Mouse (Mus musculus): ENCODE results near the gene Gm13283. TPM values are rescaled to one million over a fixed set of nuclear protein-coding genes. Genes with fewer than 3 reads are reported as not detected.
"Not testable (repeated sequence)": the region's sequence is repeated elsewhere in the genome, so short reads cannot be mapped to it uniquely, and the experiment has no call there.

Gene Gm13283
- not detected in 2 replicates for polyA plus RNA-seq (2012; rRNA removed)

DNA sequence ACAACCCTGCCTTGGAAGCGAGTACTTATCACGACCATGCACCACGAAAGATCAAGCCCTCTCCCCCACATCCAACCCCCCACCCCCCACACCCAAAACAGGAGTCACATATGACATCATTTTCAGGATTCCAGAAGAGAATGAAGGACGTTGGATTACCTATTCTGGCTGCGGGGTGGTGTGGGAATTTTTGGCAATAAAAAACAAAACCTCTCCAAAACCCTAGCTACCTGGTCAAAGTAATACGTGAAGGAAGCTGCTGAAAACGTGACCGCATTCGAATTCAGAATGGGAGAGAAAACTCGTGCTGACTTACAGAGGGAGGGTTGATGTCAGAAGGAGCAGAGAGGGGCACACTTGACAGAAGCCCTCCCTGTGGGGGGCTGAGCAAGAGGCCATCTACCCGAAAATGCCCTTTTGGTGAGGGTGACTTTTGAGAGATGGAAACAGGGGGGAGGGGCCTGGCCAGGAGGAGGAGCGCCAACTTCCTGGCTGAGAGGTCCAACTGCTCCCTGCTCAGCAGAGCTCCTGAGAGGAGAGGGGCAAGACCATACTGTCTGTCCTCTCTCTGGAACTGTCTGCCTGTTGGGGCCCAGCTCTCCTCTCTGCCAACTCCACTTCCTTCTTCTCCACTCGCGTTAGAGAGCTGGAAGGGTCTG, at the start of gene Gm13283:
Gene Gm13283 (plus strand): TSS at position 510 of the 659 bp plus-strand sequence.
- H3K27ac ChIP-seq (ENCODE audit: control insufficient read depth, insufficient read depth, low read depth, low read length); H3K27me3 ChIP-seq (ENCODE audit: control insufficient read depth, insufficient read depth, low read length); H3K4me1 ChIP-seq (ENCODE audit: control insufficient read depth, insufficient read depth, low read length); H3K36me3 ChIP-seq (ENCODE audit: control insufficient read depth, insufficient read depth, low read length); H3K4me3 ChIP-seq (ENCODE audit: control insufficient read depth, low read depth, low read length): not testable (repeated sequence)

DNA sequence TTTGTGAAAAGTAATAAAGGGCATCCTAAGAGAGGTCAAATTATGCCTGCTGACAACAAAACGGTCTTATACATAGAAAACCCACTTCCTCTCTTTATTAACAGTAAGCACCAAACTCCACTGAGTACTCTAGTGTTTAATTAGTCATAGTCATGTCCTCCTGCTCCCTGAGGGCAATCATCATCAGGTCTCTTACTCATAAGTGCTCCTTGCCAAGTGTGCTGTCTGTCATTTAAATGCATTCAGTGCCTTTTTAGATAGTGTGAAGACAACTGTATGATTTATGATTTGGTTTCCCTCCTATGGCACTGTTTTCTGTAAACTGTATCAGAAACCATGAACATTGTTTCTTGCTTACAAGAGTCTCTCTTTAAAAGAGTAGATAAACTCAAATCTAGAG, 45.6 kb upstream of the Gm13283 start:
- Histone ChIP-seq H3K4me1 (ENCODE audit: control insufficient read depth, insufficient read depth, low read length) (no peaks in the 10 kb centered on the region), H3K27me3 (ENCODE audit: control insufficient read depth, insufficient read depth, low read length) (no peaks in the 10 kb centered on the region), H3K4me3 (ENCODE audit: control insufficient read depth, low read depth, low read length) (no peak overlapping the region), H3K27ac (ENCODE audit: control insufficient read depth, insufficient read depth, low read depth, low read length) (no peak overlapping the region), H3K36me3 (ENCODE audit: control insufficient read depth, insufficient read depth, low read length) (no peaks in the 10 kb centered on the region)
- TF ChIP-seq CTCF (IDR thresholded peaks at IDR 0.05; ENCODE audit: control insufficient read depth, insufficient read depth, insufficient replicate concordance, low read depth, low read length) (no peak), POLR2A (IDR thresholded peaks at IDR 0.05; ENCODE audit: control insufficient read depth, low read depth, low read length) (no peak)

DNA sequence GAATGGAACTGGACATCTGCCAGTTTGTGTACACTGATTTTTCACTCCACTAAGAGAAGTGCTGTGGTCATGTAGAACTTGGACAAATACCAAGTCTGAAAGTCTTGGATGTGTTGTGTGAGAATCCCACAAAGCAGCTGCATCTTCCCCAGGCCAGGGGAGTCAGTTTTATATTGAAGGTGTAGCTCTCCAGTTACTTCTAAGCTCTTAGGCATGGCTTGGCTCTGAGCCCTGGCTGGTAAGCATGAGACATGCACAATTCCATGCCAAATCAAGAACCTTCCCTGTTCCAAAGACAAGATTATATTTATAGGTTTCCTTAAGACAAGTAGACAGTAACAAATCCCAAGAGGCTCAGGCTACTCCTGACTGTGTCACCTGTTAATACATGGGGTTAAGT, 44.9 kb upstream of the Gm13283 start:
- TF ChIP-seq CTCF (IDR thresholded peaks at IDR 0.05; ENCODE audit: control insufficient read depth, insufficient read depth, insufficient replicate concordance, low read depth, low read length) (no peak), POLR2A (IDR thresholded peaks at IDR 0.05; ENCODE audit: control insufficient read depth, low read depth, low read length) (no peak)
- Histone ChIP-seq H3K27ac (ENCODE audit: control insufficient read depth, insufficient read depth, low read depth, low read length) (no peak overlapping the region), H3K36me3 (ENCODE audit: control insufficient read depth, insufficient read depth, low read length) (no peaks in the 10 kb centered on the region), H3K4me1 (ENCODE audit: control insufficient read depth, insufficient read depth, low read length) (no peaks in the 10 kb centered on the region), H3K4me3 (ENCODE audit: control insufficient read depth, low read depth, low read length) (no peak overlapping the region), H3K27me3 (ENCODE audit: control insufficient read depth, insufficient read depth, low read length) (no peaks in the 10 kb centered on the region)

DNA sequence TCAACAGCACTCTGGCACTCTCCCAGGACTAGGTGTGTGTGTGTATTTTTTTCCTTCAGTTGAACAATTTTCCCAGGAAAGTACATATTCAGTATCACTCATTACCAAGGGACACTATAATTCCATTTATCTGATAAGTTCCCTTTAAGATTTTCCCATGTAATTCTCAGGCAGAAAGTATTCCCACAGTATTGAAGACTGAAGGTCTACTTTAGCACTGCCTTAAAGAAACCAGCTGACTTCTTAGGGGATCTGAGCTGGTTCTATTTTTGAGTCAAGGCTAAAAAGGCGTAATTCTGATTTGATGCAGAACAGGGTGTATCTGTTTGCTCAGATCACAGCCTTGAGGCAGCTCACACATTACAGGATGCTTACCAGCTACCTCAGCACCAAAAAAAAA, 41.2 kb upstream of the Gm13283 start:
- Histone ChIP-seq H3K4me3 (ENCODE audit: control insufficient read depth, low read depth, low read length) (no peak overlapping the region), H3K4me1 (ENCODE audit: control insufficient read depth, insufficient read depth, low read length) (peaks cover 8% of the 10 kb centered on the region), H3K27ac (ENCODE audit: control insufficient read depth, insufficient read depth, low read depth, low read length) (no peak overlapping the region), H3K27me3 (ENCODE audit: control insufficient read depth, insufficient read depth, low read length) (no peaks in the 10 kb centered on the region), H3K36me3 (ENCODE audit: control insufficient read depth, insufficient read depth, low read length) (peaks cover 1% of the 10 kb centered on the region; the same call in 1 of the 2 replicates)
- TF ChIP-seq CTCF (IDR thresholded peaks at IDR 0.05; ENCODE audit: control insufficient read depth, insufficient read depth, insufficient replicate concordance, low read depth, low read length), result no peak
- TF ChIP-seq POLR2A (IDR thresholded peaks at IDR 0.05; ENCODE audit: control insufficient read depth, low read depth, low read length), result no peak

DNA sequence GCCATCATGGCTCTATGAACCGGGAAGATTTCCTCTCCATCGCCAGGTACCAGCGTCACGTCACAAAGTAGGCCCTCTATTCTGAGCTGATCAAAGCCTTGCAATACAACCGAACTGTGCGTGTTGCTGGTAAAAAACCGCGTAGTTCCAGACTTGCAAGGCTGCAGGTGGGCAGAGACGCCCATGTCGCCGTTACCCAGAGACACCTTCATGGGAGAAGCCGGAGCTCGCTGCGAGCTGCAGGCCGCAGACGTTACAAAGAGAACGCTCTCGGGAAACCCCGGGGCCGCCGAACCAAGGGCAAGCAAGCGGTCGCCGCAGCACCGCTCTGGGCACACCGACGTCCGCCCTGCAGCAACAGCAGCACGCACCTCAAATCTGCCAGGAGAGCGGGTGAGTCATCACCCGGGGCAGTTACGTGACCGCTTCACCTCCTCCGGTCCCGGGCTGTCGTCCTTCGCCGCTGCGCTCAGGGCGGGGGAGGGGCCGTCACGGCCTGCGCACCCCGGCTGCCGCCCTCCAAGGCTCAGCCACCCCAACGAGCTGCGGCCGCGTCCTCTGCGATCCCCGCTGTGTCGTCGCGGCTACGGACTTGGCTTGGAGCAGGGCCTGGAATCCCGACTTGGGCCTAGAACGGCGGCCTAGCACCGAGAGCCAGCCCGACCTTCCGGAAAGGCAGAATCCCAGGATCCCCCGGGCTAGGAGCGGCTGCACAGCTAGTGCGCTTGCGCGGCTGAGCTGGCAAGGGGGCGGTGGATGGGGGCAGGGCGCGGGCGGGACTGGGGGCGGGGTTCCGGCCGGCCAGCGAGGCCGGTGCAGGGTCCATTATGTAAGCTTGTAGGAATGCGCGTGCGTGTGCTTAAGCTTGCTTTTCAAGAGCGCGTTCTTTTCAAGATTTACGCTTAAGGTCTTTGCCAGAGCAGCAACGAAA, 37.9 kb upstream of the Gm13283 start, which contains the start of the genes Gm26566 and Klhl9:
Gene Gm26566 (plus strand): TSS at position 15 of the 931 bp plus-strand sequence.
Gene Klhl9 (minus strand): TSS at position 675 of the 931 bp plus-strand sequence.
- Histone ChIP-seq H3K36me3 (ENCODE audit: control insufficient read depth, insufficient read depth, low read length) (peaks cover 1% of the 10 kb centered on the region; the same call in 1 of the 2 replicates), H3K27ac (ENCODE audit: control insufficient read depth, insufficient read depth, low read depth, low read length) (peak within 1 kb of the TSS; percentile 100), H3K27me3 (ENCODE audit: control insufficient read depth, insufficient read depth, low read length) (no peaks in the 10 kb centered on the region), H3K4me3 (ENCODE audit: control insufficient read depth, low read depth, low read length) (peak within 1 kb of the TSS; percentile 99), H3K4me1 (ENCODE audit: control insufficient read depth, insufficient read depth, low read length) (peaks cover 8% of the 10 kb centered on the region)
- TF ChIP-seq POLR2A (IDR thresholded peaks at IDR 0.05; ENCODE audit: control insufficient read depth, low read depth, low read length), result peak; percentile 92
- no peak for TF ChIP-seq CTCF (IDR thresholded peaks at IDR 0.05; ENCODE audit: control insufficient read depth, insufficient read depth, insufficient replicate concordance, low read depth, low read length)

DNA sequence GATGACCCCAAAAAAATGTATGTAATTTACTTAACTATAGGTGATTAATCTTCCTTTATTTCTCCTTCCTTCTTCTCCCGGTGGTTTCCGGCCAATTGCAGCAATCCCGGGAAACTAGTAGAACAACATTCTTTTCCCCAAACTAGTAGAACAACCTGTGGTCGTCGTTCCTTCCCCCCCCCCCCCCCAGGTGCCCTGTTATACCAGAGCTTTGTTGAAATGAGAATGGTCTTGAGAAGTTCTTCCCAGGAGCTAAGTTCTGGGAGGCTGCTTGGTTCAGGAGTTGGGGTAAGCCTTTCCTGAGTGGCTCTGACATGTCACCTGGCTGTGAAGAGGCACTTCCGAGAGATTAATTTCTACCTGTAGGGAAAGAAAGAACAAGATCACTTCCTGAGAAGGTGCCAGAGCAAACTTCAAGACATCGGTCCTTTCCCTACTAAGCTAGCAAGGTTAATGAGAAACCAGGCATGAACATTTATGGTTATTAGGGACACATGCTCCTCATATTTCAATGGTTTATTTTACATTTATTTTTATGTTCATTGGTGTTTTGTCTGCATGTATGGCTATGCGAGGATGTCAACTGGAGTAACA, 36.3 kb upstream of the Gm13283 start:
- no peak overlapping the region for H3K27ac ChIP-seq (ENCODE audit: control insufficient read depth, insufficient read depth, low read depth, low read length)
- H3K36me3 ChIP-seq (ENCODE audit: control insufficient read depth, insufficient read depth, low read length), result peaks cover 1% of the 10 kb centered on the region; the same call in 1 of the 2 replicates
- H3K27me3 ChIP-seq (ENCODE audit: control insufficient read depth, insufficient read depth, low read length), result no peaks in the 10 kb centered on the region
- no peak overlapping the region for H3K4me3 ChIP-seq (ENCODE audit: control insufficient read depth, low read depth, low read length)
- H3K4me1 ChIP-seq (ENCODE audit: control insufficient read depth, insufficient read depth, low read length), result peaks cover 8% of the 10 kb centered on the region
- TF ChIP-seq CTCF (IDR thresholded peaks at IDR 0.05; ENCODE audit: control insufficient read depth, insufficient read depth, insufficient replicate concordance, low read depth, low read length) (no peak), POLR2A (IDR thresholded peaks at IDR 0.05; ENCODE audit: control insufficient read depth, low read depth, low read length) (no peak)

DNA sequence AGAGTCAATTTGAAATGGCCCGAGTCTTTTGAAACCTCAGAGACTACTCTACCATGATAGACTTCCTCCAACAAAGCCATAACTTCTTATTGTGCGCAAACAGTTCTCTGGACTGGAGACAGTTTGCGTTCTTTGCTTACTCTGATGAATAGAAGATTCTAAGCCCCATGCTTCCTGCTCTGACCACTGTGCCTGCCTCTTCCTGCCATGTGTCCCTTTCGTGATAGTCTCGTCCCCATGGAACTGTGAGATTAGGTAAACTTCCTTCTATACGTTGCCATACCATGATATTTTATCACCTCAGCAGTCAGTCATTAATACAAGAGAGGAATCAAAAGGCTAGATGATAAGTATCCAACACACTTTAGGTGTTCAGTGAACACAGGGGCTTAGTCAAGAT, 33.2 kb upstream of the Gm13283 start:
- Histone ChIP-seq H3K36me3 (ENCODE audit: control insufficient read depth, insufficient read depth, low read length) (no peaks in the 10 kb centered on the region), H3K4me3 (ENCODE audit: control insufficient read depth, low read depth, low read length) (no peak overlapping the region), H3K27ac (ENCODE audit: control insufficient read depth, insufficient read depth, low read depth, low read length) (no peak overlapping the region), H3K27me3 (ENCODE audit: control insufficient read depth, insufficient read depth, low read length) (no peaks in the 10 kb centered on the region), H3K4me1 (ENCODE audit: control insufficient read depth, insufficient read depth, low read length) (no peaks in the 10 kb centered on the region; the same call in 1 of the 2 replicates)
- TF ChIP-seq CTCF (IDR thresholded peaks at IDR 0.05; ENCODE audit: control insufficient read depth, insufficient read depth, insufficient replicate concordance, low read depth, low read length) (no peak), POLR2A (IDR thresholded peaks at IDR 0.05; ENCODE audit: control insufficient read depth, low read depth, low read length) (no peak)
